Mouse (Mus musculus): ENCODE data around the gene Tfpi2.

DNA sequence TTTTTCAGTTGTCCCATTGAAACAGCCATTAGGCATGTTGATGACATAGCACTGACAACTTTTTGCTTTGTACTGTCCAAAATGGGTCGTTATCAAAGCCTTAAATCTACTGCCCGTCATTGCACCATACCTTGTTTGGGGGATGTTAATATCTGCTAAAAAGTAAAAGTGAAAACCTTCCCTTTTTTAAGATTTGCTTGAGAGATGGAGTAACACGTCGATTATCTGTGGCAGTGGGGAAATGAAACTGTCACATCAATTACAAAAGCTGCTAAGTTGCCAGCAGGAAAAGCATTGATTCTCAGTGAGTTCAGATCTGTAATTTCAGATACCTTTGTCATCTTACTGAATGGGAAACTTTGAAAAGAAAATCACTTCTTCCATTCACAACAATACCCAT is 62.6 kb downstream of the Tfpi2 start:
- TF ChIP-seq GATA1 (IDR thresholded peaks at IDR 0.05; ENCODE audit: borderline replicate concordance, low read length) (no peak), FLI1 (IDR thresholded peaks at IDR 0.05; ENCODE audit: low read length) (no peak)

Measured in megakaryocyte, embryonic 14.5 days (primary cell).